Mouse (Mus musculus) kidney, postnatal 10 days (tissue): ENCODE measurements at regions not wholly inside any gene's neighbourhood (a gene's known extent, or its start where the extent isn't known, plus 50 kb on each side); places are given as distances from the start of the nearest gene placed in this dataset.

Experiments
- DNase-seq: peaks from one replicate; pipeline ENCODE4 v3.0.0; 2021; ENCODE audit warnings: mixed read lengths

DNA sequence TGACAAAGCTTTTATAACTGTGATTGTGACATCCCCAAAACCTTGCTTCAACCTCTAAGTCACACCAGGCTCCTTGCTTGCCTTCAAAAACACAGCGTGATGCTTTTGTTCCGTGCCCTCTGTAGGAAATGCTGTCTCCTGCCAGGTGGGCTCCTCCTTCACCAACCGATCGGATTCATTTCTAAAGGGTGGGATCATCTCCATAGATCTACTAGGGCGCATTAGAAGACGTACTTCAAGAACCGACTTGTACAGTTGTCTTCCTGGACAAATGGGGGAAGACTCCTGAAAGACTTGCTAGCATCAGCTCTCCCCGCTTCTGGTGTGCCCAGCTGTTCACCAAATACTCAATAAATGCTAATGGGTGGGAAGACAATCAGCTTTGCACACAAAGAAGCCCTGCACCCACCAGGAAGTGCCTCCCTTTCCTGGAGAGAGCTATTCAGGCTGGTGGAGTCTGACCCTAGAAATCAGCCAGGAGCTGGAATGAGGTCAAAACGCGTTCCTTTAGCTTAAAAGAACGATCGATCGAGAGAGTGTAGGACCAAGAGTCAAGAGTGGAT, 53.0 kb downstream of the Hoxa1 start:
- no peak for DNase-seq

DNA sequence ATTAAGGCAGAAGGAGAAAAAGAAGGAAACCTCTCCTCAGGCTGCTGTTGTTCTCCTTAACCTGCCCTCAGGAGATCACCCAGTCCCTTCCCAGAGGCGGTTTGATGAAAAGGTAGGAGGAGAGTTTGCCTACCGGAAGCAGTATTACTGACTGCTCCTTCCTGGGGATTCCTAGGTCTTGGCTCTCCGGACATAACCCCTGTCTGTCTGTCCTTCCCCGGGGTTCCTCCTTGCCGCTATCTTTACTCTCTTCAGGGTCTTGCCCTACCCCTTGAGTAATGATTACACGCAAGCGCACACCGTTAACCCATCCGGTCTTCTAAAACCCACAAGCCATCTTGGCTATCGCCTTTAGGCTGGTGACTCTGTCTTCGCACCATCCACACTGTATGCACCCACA, 54.0 kb downstream of the Hoxa1 start:
- DNase-seq = no peak

DNA sequence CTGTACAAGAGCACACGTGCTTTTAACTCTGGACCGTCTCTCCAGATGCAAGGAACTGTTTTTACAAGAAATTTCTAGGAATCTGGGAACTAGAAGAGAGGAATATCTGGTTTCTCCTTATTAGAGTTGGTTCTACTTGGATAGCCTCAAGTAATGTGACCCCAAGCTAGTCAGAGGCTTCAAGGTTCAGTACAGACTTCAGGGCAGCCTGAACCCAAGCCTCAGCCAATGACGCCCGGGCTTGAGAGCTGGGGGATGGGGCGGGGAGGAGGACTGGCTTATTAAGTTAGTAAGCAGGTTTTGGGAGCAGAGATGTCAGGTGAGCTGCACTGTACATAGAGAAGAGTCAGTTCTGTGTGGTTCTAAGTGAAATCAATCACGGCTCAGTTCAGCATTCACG, 54.5 kb downstream of the Hoxa1 start:
- DNase-seq = peak; percentile 56

DNA sequence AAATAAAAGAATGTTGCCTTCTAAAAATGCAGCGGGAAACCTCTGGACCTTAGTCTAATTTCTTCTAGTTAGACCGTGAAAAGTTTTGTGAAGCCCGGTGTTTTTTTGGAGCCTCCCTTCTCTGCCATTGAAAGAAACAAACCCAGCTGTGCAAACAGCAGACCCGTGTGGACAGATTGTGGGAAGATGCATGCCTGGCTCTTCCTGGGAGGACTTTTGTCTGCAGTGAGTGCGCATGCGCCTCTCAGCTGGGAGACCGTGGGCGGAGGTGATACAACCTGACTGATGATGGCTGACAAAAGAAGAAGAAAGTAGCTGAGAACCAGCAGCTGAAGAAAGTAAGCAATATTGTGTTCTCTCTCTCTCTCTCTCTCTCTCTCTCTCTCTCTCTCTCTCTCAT, 55.4 kb downstream of the Hoxa1 start:
- peak; percentile 45 for DNase-seq

DNA sequence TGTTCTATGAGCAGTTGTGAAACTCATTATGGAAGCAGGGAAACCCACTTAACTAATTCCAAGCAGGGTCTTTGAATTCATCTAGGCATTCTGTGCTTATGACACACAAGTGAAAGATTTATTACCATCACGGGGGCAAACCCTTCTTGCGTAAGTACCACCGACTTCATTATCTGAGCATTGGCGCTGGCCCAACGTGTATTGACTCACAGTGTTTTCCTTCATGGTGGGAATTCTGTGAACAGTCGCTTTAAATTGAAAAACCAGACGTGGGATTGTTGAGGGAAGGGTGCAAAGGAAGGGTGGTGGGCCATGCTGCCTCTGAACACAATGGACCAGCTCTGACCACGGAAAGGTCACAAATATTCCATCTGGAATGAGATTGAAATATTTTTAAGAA, 55.9 kb downstream of the Hoxa1 start:
- peak; percentile 22 for DNase-seq

DNA sequence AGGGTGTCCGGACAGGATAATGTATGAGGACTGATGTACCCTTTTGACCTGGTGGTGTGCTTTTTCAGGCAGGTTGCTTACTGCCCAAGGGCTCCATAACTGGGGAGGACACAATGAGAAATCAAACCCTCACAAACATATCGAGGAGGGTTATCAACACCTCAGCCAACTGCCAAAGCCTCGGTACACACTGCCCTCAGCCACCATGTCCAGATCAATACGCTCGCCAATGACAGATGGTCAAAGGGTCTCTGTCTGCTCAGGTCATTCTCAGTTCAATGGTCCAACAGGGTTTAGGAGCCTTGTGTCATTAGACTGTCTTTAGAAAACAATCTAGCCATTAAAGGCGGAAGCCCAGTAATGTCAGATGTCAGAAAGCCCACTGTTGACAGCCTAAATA, 56.9 kb downstream of the Hoxa1 start:
- DNase-seq = no peak

DNA sequence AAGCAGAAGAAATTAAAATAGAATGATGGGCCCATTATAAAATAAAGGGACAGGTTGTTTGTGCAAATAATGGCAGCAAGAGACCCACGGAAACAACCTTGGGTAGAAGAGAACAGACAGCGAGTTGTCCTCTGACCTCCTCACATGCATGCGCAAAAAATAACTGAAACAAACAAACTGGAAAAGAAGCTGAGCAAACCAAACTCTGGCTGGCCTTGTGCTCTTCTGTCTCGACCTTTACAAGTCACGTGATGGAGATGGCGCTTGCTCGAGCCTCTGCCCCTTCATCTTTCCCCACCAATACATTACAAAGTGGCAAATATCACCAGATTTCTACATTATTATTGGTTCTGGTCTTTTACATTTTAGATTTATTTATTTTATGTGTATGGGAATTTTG, 59.3 kb downstream of the Hoxa1 start:
- no peak for DNase-seq

DNA sequence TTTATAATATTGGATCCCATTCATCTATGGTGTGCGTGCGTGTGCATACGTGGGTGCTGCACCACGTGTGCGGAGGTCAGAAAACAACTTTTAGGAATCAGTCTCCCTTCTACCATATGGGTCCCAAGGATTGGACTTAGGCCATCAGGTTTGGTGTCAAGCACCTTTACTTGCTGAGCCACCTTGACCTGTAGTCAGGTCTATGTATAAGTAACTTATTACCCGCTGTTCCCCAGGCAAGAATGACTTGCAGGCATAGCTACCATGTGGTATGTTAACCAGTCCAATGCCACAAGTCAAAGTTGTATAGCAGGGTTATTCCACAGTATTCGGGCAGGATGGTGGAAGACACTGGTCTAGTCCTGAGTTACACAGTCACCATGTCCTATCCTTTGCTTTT, 62.5 kb downstream of the Hoxa1 start:
- DNase-seq = no peak

DNA sequence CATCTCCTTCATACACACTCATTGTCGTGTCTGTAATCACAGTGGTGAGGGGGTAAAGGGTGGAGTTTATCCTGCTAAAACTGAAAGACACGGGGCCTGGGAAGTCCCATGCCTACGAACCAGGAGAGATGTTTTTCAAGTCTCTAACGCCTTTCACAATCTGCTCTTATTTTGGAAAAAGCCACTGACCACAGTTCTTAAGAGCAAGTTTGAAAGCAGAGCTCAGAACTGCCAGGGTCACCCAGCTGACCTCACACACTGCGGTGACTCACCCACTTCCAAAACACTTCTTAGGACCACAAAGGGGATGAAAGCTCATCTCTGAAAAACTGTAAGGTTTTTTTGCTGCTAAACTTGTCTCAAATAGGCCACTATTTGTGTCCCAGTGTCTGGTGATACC, 66.7 kb downstream of the Hoxa1 start:
- DNase-seq = no peak

DNA sequence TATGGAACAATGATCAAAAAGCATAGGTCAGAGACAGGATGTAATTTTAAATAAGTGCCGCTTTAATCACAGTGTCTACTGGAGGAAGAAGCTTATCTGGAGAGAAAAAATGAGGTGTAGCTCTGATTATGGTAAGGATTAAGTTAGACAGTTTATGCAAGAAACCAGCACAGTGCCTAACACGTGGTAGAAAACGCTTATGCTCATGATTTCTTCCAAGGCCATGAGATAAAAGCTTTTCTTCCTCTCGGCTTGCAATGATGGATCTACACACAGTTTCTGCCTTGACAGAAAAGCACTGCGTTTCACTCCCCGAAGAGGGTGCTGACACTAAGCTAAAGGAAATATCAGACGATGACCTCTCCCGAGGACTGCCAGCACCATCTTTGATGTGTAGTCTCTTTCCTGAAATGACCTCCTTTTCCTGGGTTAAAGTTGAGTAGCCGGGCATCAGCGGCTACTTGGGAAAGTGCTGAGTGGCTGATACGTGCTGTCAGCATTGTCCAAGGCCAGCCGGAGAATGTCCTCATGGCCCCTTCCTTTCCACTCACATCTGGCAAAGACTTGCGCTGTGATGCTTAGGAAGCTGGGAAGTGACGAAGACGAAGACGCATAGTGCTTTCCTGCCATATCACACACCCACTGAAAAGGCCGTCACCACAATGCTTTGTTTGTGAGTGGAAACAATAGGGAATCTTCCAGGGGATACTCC, 72.0 kb downstream of the Hoxa1 start:
- peak; percentile 79 for DNase-seq

DNA sequence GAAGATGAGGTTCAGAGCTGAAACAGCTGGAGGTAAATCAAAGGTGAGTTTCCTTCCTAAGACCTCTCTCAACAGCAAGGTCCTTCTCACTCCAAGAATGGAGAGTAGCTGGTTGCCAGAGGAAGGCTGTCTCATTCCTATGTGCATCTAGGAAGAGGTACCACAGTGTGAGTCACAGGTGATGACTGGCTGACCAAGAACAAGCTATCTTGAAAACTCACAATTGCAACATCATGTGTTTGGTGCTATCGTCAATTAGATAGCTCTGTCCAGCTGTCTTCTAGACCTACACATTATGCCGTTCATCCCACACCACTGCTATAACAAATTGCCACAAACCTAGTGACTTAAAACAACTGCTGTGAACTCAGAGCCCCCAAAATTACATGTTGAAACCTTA, 72.3 kb upstream of the Skap2 start:
- DNase-seq = no peak

DNA sequence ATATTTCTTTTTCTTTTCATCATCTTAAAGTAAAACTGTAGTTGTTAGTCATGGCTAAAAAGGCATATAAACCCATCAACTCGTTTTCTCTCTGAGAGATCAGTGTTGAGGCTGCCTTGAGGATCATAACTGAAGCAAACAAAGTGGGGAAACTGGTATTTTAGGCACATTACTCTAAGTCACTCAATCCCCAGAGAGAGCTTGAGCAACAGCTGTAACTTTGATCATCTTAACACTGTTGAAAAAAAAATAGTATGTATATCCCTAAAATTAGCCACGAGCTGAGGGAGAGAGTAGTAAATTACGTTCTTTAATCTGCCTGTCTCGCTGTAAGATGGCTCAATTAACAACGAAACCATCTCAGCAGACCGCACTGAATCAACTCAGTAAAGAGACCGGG, 67.2 kb upstream of the Skap2 start:
- no peak for DNase-seq

DNA sequence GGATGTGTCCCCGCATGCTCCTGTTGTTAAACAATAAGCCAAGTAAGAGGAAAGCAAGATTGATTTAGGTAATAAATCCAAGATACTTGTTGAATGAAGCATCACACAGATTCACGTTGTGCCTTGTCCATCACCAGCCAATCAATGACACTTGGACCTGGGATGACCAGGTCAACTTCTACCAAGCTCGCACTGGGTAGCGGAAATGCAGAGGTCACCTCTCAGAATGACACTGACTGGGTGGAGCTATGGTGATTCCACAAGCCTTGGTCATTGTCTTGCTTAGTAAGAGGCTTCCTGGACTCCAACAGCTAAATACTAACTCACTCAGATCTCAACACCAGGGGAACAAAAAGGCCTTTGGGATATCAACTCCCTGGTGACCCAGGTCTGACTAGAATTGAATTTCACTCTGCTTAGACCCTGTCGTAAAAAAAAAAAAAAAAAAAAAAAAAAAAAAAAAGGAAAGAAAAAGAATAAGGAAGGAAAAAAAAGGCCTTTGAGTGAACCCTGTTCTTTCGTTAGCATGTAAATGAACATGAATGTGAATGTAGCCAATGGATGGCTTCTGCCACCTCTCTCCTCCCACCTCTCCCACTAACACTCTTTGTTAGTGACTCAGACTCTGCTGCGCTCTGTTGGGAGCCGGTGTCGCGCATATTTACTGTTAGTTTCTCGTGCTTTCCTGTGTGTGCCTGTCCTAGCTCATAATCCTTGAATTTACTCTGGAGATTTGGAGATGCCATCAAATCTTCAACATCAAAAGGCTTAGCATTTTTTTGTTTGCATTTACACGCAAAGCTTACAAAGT, 66.4 kb upstream of the Skap2 start:
- no peak for DNase-seq

DNA sequence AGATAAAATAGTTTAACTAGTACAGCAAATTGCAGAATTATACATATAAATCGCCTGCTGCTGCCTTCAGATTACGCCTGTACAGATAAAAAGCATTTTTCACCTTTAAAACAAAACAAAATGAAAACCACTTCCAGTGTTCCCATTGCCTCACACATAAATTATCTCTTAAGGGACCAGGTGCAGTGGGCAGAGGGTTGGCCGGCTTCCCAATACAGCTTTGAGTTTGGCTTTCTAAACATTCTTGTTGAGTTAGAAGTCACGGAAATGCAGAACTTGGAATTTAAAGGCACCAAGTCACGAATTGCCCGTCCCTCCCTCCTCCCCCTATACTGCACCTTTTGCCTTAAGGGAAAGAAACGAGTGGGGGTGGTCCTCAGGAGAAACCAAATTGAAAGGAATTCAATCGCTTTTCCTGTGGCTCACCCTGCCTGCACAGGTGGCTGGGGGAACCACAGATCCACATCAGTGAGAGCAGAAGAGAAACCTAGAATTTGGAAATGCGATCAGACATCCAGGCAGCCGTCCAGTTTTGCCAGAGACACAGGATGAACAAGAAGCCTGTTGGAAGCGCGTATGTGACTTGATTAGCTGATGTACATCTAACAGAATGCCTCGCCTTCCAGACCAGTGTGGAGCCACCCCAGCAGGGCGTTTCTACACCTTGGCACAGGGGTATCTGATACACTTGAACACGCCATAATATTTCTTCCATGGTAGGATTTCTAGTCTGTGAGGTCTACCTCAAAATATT, 64.0 kb upstream of the Skap2 start:
- DNase-seq = peak; percentile 56

DNA sequence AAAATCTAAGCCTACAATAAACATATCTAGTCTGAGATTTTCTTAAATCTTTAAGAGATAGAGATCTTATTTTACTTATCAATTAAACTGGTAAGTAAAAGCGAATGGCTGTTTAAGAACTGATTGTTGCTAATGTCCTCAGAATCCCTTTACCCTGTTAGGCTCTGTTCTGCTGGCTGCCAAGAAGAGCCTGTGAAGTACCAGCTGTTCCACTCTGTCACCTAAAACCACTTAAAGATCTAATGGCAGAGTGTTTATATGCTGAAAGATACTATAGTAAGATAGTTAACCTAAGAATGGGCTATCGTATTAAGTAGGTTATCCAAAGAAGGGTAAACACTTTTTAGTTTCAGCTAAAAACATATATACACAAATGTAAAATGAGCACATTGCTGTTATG, 62.6 kb upstream of the Skap2 start:
- DNase-seq = no peak

DNA sequence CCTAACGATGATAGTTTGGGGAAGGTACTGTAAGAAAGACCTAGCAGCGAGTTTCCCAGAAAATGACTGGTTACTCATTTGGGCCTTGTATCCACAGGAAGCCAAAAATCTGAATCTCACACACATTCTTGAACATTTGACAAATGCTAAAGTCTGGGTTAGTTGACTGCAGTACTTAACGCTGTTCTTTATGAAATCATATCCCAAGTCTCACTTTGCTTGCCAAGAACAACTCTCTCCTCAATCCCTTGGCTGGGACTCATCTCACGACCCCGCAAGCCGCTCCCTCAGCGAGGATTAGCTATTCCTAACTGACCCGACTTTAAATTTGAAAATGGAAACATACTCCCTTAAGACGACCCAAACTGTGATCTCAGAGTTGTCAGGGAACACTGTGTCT, 54.8 kb upstream of the Skap2 start:
- no peak for DNase-seq

DNA sequence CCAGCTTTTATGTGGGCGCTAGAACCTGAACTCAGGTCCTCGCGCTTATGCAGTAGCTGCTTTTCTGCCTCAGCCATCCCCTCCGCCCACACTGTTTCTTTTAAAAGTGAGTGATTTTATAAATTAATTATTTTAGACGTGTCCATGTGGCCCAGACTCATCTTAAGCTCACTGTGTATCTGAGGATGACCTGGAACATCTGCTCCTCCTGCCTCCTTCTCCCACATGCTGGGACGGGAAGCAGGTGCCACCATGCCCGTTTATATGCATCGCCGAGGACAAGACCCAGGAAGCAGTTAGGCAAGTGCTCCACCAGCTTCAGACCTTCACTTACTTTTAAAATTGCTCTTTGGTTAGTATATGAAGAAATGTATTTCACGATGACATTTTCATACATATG, 53.3 kb upstream of the Skap2 start:
- DNase-seq = no peak

DNA sequence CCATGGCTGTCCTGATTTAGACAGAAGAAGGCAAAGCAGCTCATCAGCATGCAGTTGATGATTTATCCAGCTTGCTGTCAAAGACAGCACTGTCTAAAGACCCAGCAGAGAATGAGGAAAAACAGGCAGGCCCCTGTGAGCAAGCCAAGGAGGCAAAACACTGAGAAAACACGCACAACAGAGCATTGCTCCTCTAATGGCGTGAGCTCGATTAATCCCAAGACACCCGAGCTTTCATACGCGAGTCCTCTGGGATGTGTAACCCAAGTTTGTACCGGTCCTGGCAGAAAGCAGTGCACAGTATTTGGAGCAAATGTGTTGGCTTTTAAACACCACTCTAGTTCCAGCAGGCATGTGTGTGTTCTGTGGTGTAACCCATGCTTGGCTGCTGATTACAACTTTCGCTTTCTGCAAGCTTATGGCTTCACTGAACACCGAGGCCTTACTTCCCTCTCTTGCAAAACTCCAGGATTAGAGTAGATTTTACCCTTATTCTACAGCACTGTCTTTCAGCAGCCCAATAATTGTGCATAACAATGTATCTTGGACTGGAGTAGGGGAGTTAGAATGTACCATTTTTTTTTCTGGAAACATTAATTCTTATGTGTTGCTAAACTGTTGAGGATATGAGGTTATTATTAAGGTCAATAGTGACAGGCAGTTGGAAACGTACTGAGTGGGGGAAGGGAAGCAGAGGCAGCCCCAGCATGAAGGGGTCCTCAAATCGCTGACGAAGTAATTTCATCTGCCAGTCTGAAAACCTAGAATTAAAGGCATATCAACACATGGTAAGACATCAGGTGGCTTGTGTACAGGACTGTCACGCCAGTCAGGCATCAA, 52.0 kb upstream of the Skap2 start:
- peak; percentile 22 for DNase-seq
